In the genomic region with DNA sequence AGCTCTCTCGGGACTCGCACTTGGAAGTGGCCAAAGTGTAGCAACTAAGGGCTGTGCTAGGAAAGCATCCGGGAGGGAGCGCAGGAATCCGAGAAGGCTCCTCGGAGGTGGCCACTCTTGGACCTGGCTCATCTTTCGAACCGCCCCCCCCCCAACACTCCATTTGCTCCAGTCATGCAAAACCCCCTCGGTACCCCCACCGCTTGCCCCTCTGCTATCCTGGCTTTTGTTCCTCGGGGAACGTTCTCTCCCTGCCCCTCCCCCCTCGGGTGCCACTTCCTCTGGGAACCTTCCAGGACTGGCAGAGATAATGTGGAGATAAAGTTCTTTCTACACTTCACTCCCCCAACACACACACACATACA, we compare ENCODE assay signal across 10 mouse cellular contexts. TPM values are rescaled to one million over a fixed set of nuclear protein-coding genes. Genes with fewer than 3 reads are reported as not detected.
DNase-seq lines count a peak whose midpoint lies in the region; ATAC-seq and TF ChIP-seq lines count a peak whose summit lies in the region.
"Had no signal": no experiment of that assay in that cellular context is flagged by ENCODE, and none has a peak within 500 bp of the region (broad histone marks: within the 10 kb centered on the region; RNA-seq: fewer than 3 reads in every experiment).

No protein-coding gene starts in this region.

- no peaks in the 10 kb centered on the region for H3K36me3 ChIP-seq in embryonic facial prominence, embryonic 15.5 days
- no peaks in the 10 kb centered on the region for H3K36me3 ChIP-seq in intestine, embryonic 14.5 days (ENCODE audit: control insufficient read depth, insufficient read depth, low read length)
- no peaks in the 10 kb centered on the region for H3K36me3 ChIP-seq in midbrain, embryonic 15.5 days (replicated peaks)

- WGBS in embryonic facial prominence, embryonic 15.5 days, result under 1% methylated on average over 13 of the region's 13 CpGs
- 0% methylated on average over 12 of the region's 13 CpGs for WGBS in intestine, embryonic 14.5 days
- WGBS in midbrain, embryonic 15.5 days, result under 1% methylated on average over 13 of the region's 13 CpGs

- peaks cover 14% of the 10 kb centered on the region for H3K27me3 ChIP-seq in embryonic facial prominence, embryonic 15.5 days
- peaks cover 12% of the 10 kb centered on the region for H3K27me3 ChIP-seq in intestine, embryonic 14.5 days (replicated peaks; ENCODE audit: control insufficient read depth, insufficient read depth, low read length)
- H3K27me3 ChIP-seq in midbrain, embryonic 15.5 days (replicated peaks), result peaks cover 92% of the 10 kb centered on the region
- H3K27me3 ChIP-seq: Patski had no signal

- H3K4me2 ChIP-seq in embryonic facial prominence, embryonic 15.5 days (replicated peaks), result peak overlapping the region; percentile 98
- peak overlapping the region; percentile 74 for H3K4me2 ChIP-seq in intestine, embryonic 14.5 days (ENCODE audit: low read length)
- H3K4me2 ChIP-seq in midbrain, embryonic 15.5 days, result peak overlapping the region; percentile 81

- no peak for TF ChIP-seq CTCF in layer of hippocampus, adult 2 months (conservative IDR thresholded peaks at IDR 0.05)

- peak overlapping the region; percentile 65; the same call in 1 of the 2 replicates for H3K9ac ChIP-seq in embryonic facial prominence, embryonic 15.5 days
- H3K9ac ChIP-seq in intestine, embryonic 14.5 days (ENCODE audit: low read length), result no peak overlapping the region
- no peak overlapping the region for H3K9ac ChIP-seq in midbrain, embryonic 15.5 days

- ATAC-seq in embryonic facial prominence, embryonic 15.5 days (ENCODE audit: insufficient number of reproducible peaks, low FRiP score, low TSS enrichment, low read depth), result no peak
- no peak for ATAC-seq in intestine, embryonic 14.5 days (replicated peaks; ENCODE audit: low FRiP score, low TSS enrichment, low read depth)
- ATAC-seq in midbrain, embryonic 15.5 days (replicated peaks), result 0 out of 2 replicates have a peak, but pooled peaks have one; percentile 18

- H3K4me1 ChIP-seq in embryonic facial prominence, embryonic 15.5 days, result peaks cover 54% of the 10 kb centered on the region
- H3K4me1 ChIP-seq in intestine, embryonic 14.5 days (replicated peaks; ENCODE audit: control insufficient read depth, insufficient read depth, low read length), result peaks cover 25% of the 10 kb centered on the region
- H3K4me1 ChIP-seq in midbrain, embryonic 15.5 days, result peaks cover 34% of the 10 kb centered on the region

- DNase-seq in layer of hippocampus, adult 2 months (ENCODE audit: low spot score in 2 of 2), result no peak
- DNase-seq in layer of hippocampus, adult 9-11 months, result no peak
- DNase-seq in intestine, embryonic 14.5 days (ENCODE audit: low spot score), result no peak
- no peak for DNase-seq in layer of hippocampus, postnatal 36 days
- DNase-seq in spleen, adult 18-20 months, result no peak
- DNase-seq in adipocyte (ENCODE audit: low spot score), result no peak
- DNase-seq: cerebellum, adult 8-10 months had no signal

- peak overlapping the region; percentile 59 for H3K4me3 ChIP-seq in layer of hippocampus, adult 2 months
- peak overlapping the region; percentile 61 for H3K4me3 ChIP-seq in embryonic facial prominence, embryonic 15.5 days (replicated peaks)
- H3K4me3 ChIP-seq in intestine, embryonic 14.5 days (ENCODE audit: low read depth, low read length), result peak overlapping the region; percentile 60
- peak overlapping the region; percentile 41 for H3K4me3 ChIP-seq in midbrain, embryonic 15.5 days

- H3K9me3 ChIP-seq in embryonic facial prominence, embryonic 15.5 days (replicated peaks), result no peaks in the 10 kb centered on the region
- H3K9me3 ChIP-seq in intestine, embryonic 14.5 days (ENCODE audit: control insufficient read depth, low read length), result no peaks in the 10 kb centered on the region
- H3K9me3 ChIP-seq in midbrain, embryonic 15.5 days, result no peaks in the 10 kb centered on the region

- H3K27ac ChIP-seq in layer of hippocampus, adult 2 months, result no peak overlapping the region
- peak overlapping the region; percentile 89; the same call in 1 of the 2 replicates for H3K27ac ChIP-seq in embryonic facial prominence, embryonic 15.5 days (replicated peaks)
- H3K27ac ChIP-seq in intestine, embryonic 14.5 days (ENCODE audit: low read depth), result peak overlapping the region; percentile 75
- H3K27ac ChIP-seq in midbrain, embryonic 15.5 days, result no peak overlapping the region

RNA-seq across cellular contexts. Expression of a gene that starts 0.7 kb away (rescaled TPM):
- total RNA-seq in layer of hippocampus, adult 2 months (2021), result 1 to 10 TPM; 4.2 to 5.7 TPM
- polyA plus RNA-seq in embryonic facial prominence, embryonic 15.5 days (2015; fragmentation: Nextera tagmentation; extraction: Ambion mirVana), result 37.1 and 45.6 TPM in 2 replicates
- 18.0 and 20.8 TPM in 2 replicates for polyA plus RNA-seq in intestine, embryonic 14.5 days (2014; fragmentation: Nextera tagmentation; extraction: Ambion mirVana)
- polyA plus RNA-seq in midbrain, embryonic 15.5 days (2015; fragmentation: Nextera tagmentation; extraction: Ambion mirVana), result 14.3 and 17.2 TPM in 2 replicates
- 1 to 10 TPM; 3.6 to 6.2 TPM for total RNA-seq in layer of hippocampus, postnatal 36 days (2021)

RNA-seq across cellular contexts. Expression of a gene that starts 36.7 kb away (rescaled TPM):
- total RNA-seq in layer of hippocampus, adult 2 months (2021), result under 1 TPM in 1 of 2 experiments, not detected in 1; 0.29 TPM
- 4.3 and 6.5 TPM in 2 replicates for polyA plus RNA-seq in embryonic facial prominence, embryonic 15.5 days (2015; fragmentation: Nextera tagmentation; extraction: Ambion mirVana)
- polyA plus RNA-seq in intestine, embryonic 14.5 days (2014; fragmentation: Nextera tagmentation; extraction: Ambion mirVana), result 0.04 TPM in 1 of 2 replicates, not detected in the other
- polyA plus RNA-seq in midbrain, embryonic 15.5 days (2015; fragmentation: Nextera tagmentation; extraction: Ambion mirVana), result 1.4 TPM in 2 replicates
- not detected for total RNA-seq in layer of hippocampus, postnatal 36 days (2021)

RNA-seq across cellular contexts. Expression of a gene that starts 59.1 kb away (rescaled TPM):
- 10 to 100 TPM; 76.7 to 90.6 TPM for total RNA-seq in layer of hippocampus, adult 2 months (2021)
- 124 and 129 TPM in 2 replicates for polyA plus RNA-seq in embryonic facial prominence, embryonic 15.5 days (2015; fragmentation: Nextera tagmentation; extraction: Ambion mirVana)
- 143 and 150 TPM in 2 replicates for polyA plus RNA-seq in intestine, embryonic 14.5 days (2014; fragmentation: Nextera tagmentation; extraction: Ambion mirVana)
- polyA plus RNA-seq in midbrain, embryonic 15.5 days (2015; fragmentation: Nextera tagmentation; extraction: Ambion mirVana), result 118 and 126 TPM in 2 replicates
- total RNA-seq in layer of hippocampus, postnatal 36 days (2021), result 10 to 100 TPM; 72.9 to 77.0 TPM

Comparison
In these comparisons a context has a peak if more than half of its experiments do, and no peak if none do; other contexts are left out.
1. H3K27ac ChIP-seq: peak in embryonic facial prominence, embryonic 15.5 days (single experiment) and intestine, embryonic 14.5 days (single experiment); none in layer of hippocampus, adult 2 months (single experiment) and midbrain, embryonic 15.5 days (single experiment).
2. Peak in every context shown above with its lines, with median percentiles within 50 percentile points of each other: H3K4me3 ChIP-seq and H3K4me2 ChIP-seq.